Mouse (Mus musculus): Measurements from ENCODE around the gene Inpp4a.

Gene Inpp4a

GRCm38 (mm10) chr1:37427144-37427875 is 127.6 kb downstream of the Inpp4a start:
- no peak for DNase-seq

DNA sequence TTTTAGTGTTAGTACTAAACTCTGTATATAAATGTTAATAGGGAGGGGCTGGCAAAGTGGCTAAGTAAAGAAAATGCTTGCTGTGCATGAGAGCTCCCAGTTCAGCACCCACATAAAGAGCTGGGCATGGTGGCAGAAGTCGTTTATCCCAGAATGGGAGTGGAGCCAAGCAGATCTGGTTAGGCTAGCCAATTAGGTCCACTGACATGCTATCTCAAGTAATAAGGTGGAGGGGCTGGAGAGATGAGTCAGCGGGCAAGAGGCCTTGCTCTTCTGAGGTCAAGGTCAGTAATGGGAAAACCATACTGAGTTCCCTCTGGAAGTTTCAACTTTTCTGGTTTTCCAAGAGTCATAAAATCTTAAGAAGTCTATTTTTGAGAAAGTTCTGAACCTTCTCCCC is 129.2 kb downstream of the Inpp4a start:
- no peak for DNase-seq

DNA sequence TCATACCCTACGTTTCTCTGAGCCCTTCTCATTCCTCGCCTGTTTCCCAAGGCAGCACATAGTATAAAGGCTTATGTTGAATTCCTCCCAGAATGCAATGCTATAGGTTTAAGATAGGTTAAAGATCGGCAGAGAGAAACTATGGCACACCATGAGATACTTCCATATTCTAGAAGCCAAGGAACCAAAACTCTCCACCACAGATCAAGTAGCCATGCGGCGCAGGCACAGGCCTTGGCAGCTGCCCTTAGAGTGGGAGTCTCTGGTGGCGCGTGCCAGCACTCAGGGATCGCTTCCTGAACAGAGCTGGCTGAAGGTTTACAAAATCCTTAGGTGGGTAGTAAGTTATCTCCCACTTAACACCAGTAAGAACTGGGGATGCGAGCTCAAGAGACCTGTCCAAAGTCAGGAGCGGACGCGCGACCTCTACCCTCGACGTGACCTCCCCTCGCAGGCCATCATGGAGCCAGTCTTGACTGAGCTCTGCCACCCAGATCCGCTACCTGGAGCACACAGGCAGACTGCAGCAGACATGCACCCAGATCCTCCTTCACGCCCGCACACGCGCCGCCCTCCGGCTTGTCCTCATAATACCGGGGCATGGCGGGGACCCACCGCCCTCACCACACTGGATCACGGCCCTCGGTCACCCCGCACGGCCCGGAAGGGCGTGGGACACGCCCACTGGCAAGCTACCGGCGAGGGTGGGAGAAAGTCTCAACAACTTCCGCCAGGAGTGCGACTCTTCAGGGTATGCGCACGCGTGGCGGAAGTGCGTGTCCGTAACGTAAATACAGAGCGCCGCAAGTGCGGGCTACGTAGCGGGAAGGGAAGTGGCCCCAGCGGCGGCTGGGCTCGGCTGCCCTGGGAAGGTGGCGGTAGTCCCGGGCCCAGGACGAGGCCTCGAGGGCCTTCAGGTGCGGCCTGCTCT is 130.0 kb downstream of the Inpp4a start, which contains the start of the genes Coa5 and Unc50:
Gene Coa5 (minus strand): TSS at position 738 of the 931 bp plus-strand sequence.
Gene Unc50 (plus strand): TSS at position 774 of the 931 bp plus-strand sequence.
- peak; percentile 94 to 98 for DNase-seq

- peak; percentile 18 to 61 for DNase-seq
These were observed 130.7 kb downstream of the Inpp4a start for GRCm38 (mm10) chr1:37430297-37430840.

DNA sequence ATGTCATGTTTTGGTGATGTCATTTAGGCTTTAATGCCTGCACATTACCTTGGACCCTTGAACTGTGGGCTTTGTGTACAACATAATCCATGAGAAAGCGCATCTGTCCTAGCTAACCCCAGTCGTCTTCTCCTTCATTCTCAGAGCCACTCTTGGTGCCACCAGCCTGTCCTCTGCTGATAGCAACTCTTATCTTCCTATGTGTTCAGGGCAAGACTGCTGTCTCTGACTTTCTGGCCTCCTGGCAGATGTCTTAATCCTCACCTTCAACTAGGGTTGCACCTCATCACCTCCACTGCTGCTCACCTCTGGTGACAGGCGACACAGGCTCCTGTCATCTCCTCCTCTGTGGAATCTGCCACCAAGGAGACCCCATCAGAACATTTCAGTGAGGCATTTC is 136.8 kb downstream of the Inpp4a start:
- DNase-seq, result no peak

- DNase-seq, result no peak
These were observed 143.5 kb downstream of the Inpp4a start for GRCm38 (mm10) chr1:37442848-37443835.

DNA sequence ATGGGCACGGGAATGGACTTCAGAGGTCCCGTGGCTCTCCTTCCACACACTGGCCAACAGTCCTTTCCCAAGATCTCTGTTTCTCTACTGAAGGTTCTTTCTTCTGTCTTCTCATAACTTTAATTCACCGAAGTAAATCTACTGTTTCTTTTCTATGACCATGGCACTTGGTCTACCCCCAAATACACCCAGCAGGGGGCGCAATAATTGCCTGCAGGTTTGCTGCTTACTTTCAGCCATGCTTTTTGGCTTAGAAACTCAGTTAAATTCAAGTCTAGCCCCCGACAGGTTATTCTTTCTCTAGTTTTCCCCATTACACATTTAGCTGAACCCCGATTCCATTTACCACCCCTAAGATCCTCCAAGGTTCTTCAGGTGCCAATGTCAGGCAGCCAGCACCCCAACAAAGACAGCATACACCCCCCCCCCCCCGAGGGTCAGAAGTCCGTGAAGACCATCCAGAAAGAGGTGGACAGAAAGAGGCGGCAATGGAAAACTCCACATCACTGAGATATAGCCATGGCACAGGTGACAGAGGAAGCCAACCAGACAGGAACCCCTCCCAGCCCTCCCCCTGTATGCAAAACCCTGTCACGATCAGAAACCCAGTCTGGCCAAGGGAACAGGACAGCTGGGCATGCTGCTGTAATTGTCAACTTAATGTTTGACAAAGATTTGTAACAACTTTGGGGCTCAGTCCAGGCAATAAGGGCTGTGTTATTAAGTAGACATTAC is 148.9 kb downstream of the Inpp4a start:
- DNase-seq, result peak; percentile 59 to 79

- no peak for DNase-seq
These were observed 151.6 kb downstream of the Inpp4a start for GRCm38 (mm10) chr1:37451270-37451669.

- no peak for DNase-seq
These were observed 157.9 kb downstream of the Inpp4a start for GRCm38 (mm10) chr1:37457546-37457945.
